Mouse (Mus musculus): ENCODE results near the gene Zkscan16. TPM values are rescaled to one million over a fixed set of nuclear protein-coding genes. Genes with fewer than 3 reads are reported as not detected.
A peak's percentile ranks its signal among the peaks of the same experiment; 100 is the strongest.

Zkscan16 gene
- polyA plus RNA-seq, 1 experiment from 2014 or later: 1.1 TPM

GRCm38 (mm10) chr4:58913336-58914026 lies 29.9 kb upstream of the Zkscan16 start:
- peaks cover 13% of the 10 kb centered on the region for H3K4me1 ChIP-seq (replicated peaks)
- ATAC-seq (ENCODE audit: insufficient number of reproducible peaks, insufficient read depth, low FRiP score, low TSS enrichment, low read depth): no peak
- H3K27me3 ChIP-seq: no peaks in the 10 kb centered on the region
- 29% methylated on average over 3 of the region's 3 CpGs for WGBS
- H3K36me3 ChIP-seq: no peaks in the 10 kb centered on the region
- peak overlapping the region; percentile 91 for H3K4me3 ChIP-seq (replicated peaks)
- no peak overlapping the region for H3K27ac ChIP-seq
- H3K9me3 ChIP-seq: no peaks in the 10 kb centered on the region
- no peak overlapping the region for H3K9ac ChIP-seq (replicated peaks)
- H3K4me2 ChIP-seq: peak overlapping the region; percentile 65

GRCm38 (mm10) chr4:58915081-58915826 lies 28.2 kb upstream of the Zkscan16 start:
- H3K9ac ChIP-seq (replicated peaks): no peak overlapping the region
- H3K36me3 ChIP-seq: no peaks in the 10 kb centered on the region
- no peaks in the 10 kb centered on the region for H3K9me3 ChIP-seq
- whole genome bisulfite sequencing: 78% methylated on average over 8 of the region's 8 CpGs
- no peaks in the 10 kb centered on the region for H3K27me3 ChIP-seq
- no peak for ATAC-seq (ENCODE audit: insufficient number of reproducible peaks, insufficient read depth, low FRiP score, low TSS enrichment, low read depth)
- no peak overlapping the region for H3K27ac ChIP-seq
- peaks cover 11% of the 10 kb centered on the region for H3K4me1 ChIP-seq (replicated peaks)
- no peak overlapping the region for H3K4me2 ChIP-seq
- no peak overlapping the region for H3K4me3 ChIP-seq (replicated peaks)

GRCm38 (mm10) chr4:58923933-58924332 lies 19.5 kb upstream of the Zkscan16 start:
- ATAC-seq (ENCODE audit: insufficient number of reproducible peaks, insufficient read depth, low FRiP score, low TSS enrichment, low read depth): no peak
- 75% methylated on average over 2 of the region's 2 CpGs for WGBS

GRCm38 (mm10) chr4:58925664-58926063 lies 17.8 kb upstream of the Zkscan16 start:
- Histone ChIP-seq H3K36me3 (no peaks in the 10 kb centered on the region), H3K4me1 (replicated peaks) (no peaks in the 10 kb centered on the region), H3K27me3 (no peaks in the 10 kb centered on the region), H3K4me2 (no peak overlapping the region), H3K4me3 (replicated peaks) (no peak overlapping the region), H3K27ac (no peak overlapping the region), H3K9me3 (peaks cover 4% of the 10 kb centered on the region; the same call in 1 of the 2 replicates), H3K9ac (replicated peaks) (no peak overlapping the region)
- WGBS: 26% methylated on average over 5 of the region's 5 CpGs
- ATAC-seq (ENCODE audit: insufficient number of reproducible peaks, insufficient read depth, low FRiP score, low TSS enrichment, low read depth): no peak; the same call in 1 of the 2 replicates

More at GRCm38 (mm10) chr4:58923933-58924332, 19.5 kb upstream of the Zkscan16 start:
- peaks cover 4% of the 10 kb centered on the region; the same call in 1 of the 2 replicates for H3K9me3 ChIP-seq
- H3K27ac ChIP-seq: no peak overlapping the region
- H3K4me2 ChIP-seq: no peak overlapping the region
- H3K27me3 ChIP-seq: no peaks in the 10 kb centered on the region
- no peak overlapping the region for H3K9ac ChIP-seq (replicated peaks)
- H3K4me1 ChIP-seq (replicated peaks): no peaks in the 10 kb centered on the region
- H3K36me3 ChIP-seq: no peaks in the 10 kb centered on the region
- no peak overlapping the region for H3K4me3 ChIP-seq (replicated peaks)

- H3K9me3 ChIP-seq: peaks cover 4% of the 10 kb centered on the region; the same call in 1 of the 2 replicates
- H3K4me3 ChIP-seq (replicated peaks): no peak overlapping the region
- no peaks in the 10 kb centered on the region for H3K4me1 ChIP-seq (replicated peaks)
- H3K36me3 ChIP-seq: no peaks in the 10 kb centered on the region
- no peaks in the 10 kb centered on the region for H3K27me3 ChIP-seq
- ATAC-seq (ENCODE audit: insufficient number of reproducible peaks, insufficient read depth, low FRiP score, low TSS enrichment, low read depth): no peak
- 26% methylated on average over 2 of the region's 2 CpGs for WGBS
- H3K9ac ChIP-seq (replicated peaks): no peak overlapping the region
- H3K27ac ChIP-seq: no peak overlapping the region
- no peak overlapping the region for H3K4me2 ChIP-seq
Observed at GRCm38 (mm10) chr4:58926120-58926519, 17.3 kb upstream of the Zkscan16 start.

GRCm38 (mm10) chr4:58927661-58928060 lies 15.8 kb upstream of the Zkscan16 start:
- WGBS: 65% methylated on average over 3 of the region's 3 CpGs
- H3K36me3 ChIP-seq: no peaks in the 10 kb centered on the region
- no peak for ATAC-seq (ENCODE audit: insufficient number of reproducible peaks, insufficient read depth, low FRiP score, low TSS enrichment, low read depth)
- no peak overlapping the region for H3K9ac ChIP-seq (replicated peaks)
- H3K4me3 ChIP-seq (replicated peaks): no peak overlapping the region
- H3K4me2 ChIP-seq: no peak overlapping the region
- no peak overlapping the region for H3K27ac ChIP-seq
- H3K27me3 ChIP-seq: no peaks in the 10 kb centered on the region
- no peaks in the 10 kb centered on the region for H3K4me1 ChIP-seq (replicated peaks)
- peaks cover 4% of the 10 kb centered on the region; the same call in 1 of the 2 replicates for H3K9me3 ChIP-seq

GRCm38 (mm10) chr4:58932541-58932940 lies 10.9 kb upstream of the Zkscan16 start:
- no peak overlapping the region for H3K4me3 ChIP-seq (replicated peaks)
- no peaks in the 10 kb centered on the region for H3K36me3 ChIP-seq
- no peaks in the 10 kb centered on the region for H3K9me3 ChIP-seq
- no peak for ATAC-seq (ENCODE audit: insufficient number of reproducible peaks, insufficient read depth, low FRiP score, low TSS enrichment, low read depth)
- H3K4me2 ChIP-seq: no peak overlapping the region
- H3K4me1 ChIP-seq (replicated peaks): no peaks in the 10 kb centered on the region
- no peaks in the 10 kb centered on the region for H3K27me3 ChIP-seq
- WGBS: 62% methylated on average over 6 of the region's 6 CpGs
- no peak overlapping the region for H3K27ac ChIP-seq
- H3K9ac ChIP-seq (replicated peaks): no peak overlapping the region

GRCm38 (mm10) chr4:58934308-58934707 lies 9.1 kb upstream of the Zkscan16 start:
- no peak overlapping the region for H3K4me3 ChIP-seq (replicated peaks)
- no peaks in the 10 kb centered on the region for H3K4me1 ChIP-seq (replicated peaks)
- WGBS: 84% methylated on average over 4 of the region's 4 CpGs
- no peak overlapping the region for H3K27ac ChIP-seq
- ATAC-seq (ENCODE audit: insufficient number of reproducible peaks, insufficient read depth, low FRiP score, low TSS enrichment, low read depth): no peak
- H3K36me3 ChIP-seq: no peaks in the 10 kb centered on the region
- H3K27me3 ChIP-seq: no peaks in the 10 kb centered on the region
- H3K9me3 ChIP-seq: no peaks in the 10 kb centered on the region
- H3K4me2 ChIP-seq: no peak overlapping the region
- H3K9ac ChIP-seq (replicated peaks): no peak overlapping the region

GRCm38 (mm10) chr4:58934746-58935476 lies 8.5 kb upstream of the Zkscan16 start:
- Histone ChIP-seq H3K27ac (no peak overlapping the region), H3K9ac (replicated peaks) (no peak overlapping the region), H3K36me3 (no peaks in the 10 kb centered on the region), H3K27me3 (no peaks in the 10 kb centered on the region), H3K4me2 (no peak overlapping the region), H3K9me3 (no peaks in the 10 kb centered on the region), H3K4me1 (replicated peaks) (no peaks in the 10 kb centered on the region), H3K4me3 (replicated peaks) (no peak overlapping the region)
- WGBS: 48% methylated on average over 15 of the region's 15 CpGs
- no peak for ATAC-seq (ENCODE audit: insufficient number of reproducible peaks, insufficient read depth, low FRiP score, low TSS enrichment, low read depth)

GRCm38 (mm10) chr4:58935846-58936245 lies 7.6 kb upstream of the Zkscan16 start:
- Histone ChIP-seq H3K27ac (no peak overlapping the region), H3K4me1 (replicated peaks) (no peaks in the 10 kb centered on the region), H3K9me3 (no peaks in the 10 kb centered on the region), H3K36me3 (no peaks in the 10 kb centered on the region), H3K4me2 (no peak overlapping the region), H3K27me3 (no peaks in the 10 kb centered on the region), H3K4me3 (replicated peaks) (no peak overlapping the region), H3K9ac (replicated peaks) (no peak overlapping the region)
- no peak for ATAC-seq (ENCODE audit: insufficient number of reproducible peaks, insufficient read depth, low FRiP score, low TSS enrichment, low read depth)
- 78% methylated on average over 3 of the region's 3 CpGs for WGBS

GRCm38 (mm10) chr4:58941638-58942037 lies 1.8 kb upstream of the Zkscan16 start:
- Histone ChIP-seq H3K4me1 (replicated peaks) (peaks cover 16% of the 10 kb centered on the region), H3K9me3 (no peaks in the 10 kb centered on the region), H3K36me3 (no peaks in the 10 kb centered on the region; the same call in 1 of the 2 replicates), H3K27ac (no peak overlapping the region), H3K4me3 (replicated peaks) (no peak overlapping the region), H3K4me2 (no peak overlapping the region), H3K27me3 (peaks cover 13% of the 10 kb centered on the region), H3K9ac (replicated peaks) (no peak overlapping the region)
- no peak for ATAC-seq (ENCODE audit: insufficient number of reproducible peaks, insufficient read depth, low FRiP score, low TSS enrichment, low read depth)

All from limb, embryonic 12.5 days (tissue).